Mouse (Mus musculus) heart, adult 18-20 months (tissue): Measurements from ENCODE around the gene Tfb2m. TPM values are rescaled to one million over a fixed set of nuclear protein-coding genes. Genes with fewer than 3 reads are reported as not detected.

Experiments
- DNase-seq, 2 experiments: peaks; one replicate each; pipeline ENCODE4 v3.0.0; 2021 to 2022; ENCODE audit warnings: mixed read lengths in 1 of 2
- total RNA-seq, 2 experiments: library from RNA; stranded (reverse); gene quantifications; 2 replicates each; pipeline ENCODE4 v1.2.3; 2021

The Tfb2m gene
- total RNA-seq, 2 experiments from 2014 or later = 69.8 to 76.6 TPM

DNA sequence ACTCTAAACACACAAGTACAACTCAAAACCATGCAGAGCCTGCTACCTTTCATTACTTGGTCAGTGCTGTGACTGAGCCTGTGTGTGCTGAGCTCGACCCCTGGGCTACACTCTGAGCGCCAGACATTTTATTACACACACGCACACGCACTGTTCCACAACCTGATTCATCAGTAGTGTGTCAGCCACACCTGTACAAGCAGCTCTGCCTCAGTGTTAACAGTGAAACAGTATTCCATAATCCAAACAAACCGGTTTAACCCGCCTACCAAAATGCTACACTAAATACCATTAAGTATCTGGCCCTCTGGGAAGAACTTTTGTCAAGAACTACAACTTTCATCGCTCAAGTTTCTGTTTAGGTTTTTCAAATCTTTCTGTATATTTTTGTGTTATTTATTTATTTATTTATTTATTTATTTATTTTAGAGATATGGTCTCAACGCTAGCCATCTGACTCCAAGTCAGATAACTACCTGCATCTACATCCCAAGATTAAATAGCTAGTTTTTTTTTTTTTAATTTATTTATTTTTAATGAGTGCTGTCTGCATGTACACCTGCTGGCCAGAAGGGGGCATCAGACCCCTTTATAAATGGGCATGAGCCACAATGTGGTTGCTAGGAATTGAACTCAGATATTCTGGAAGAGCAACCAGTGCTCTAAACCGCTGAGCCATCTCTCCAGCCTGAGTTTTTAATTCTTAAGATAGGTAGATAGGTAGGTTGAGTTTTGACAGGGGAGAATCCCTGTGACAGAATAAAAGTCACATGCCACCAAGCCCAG is 39.3 kb downstream of the Tfb2m start:
- DNase-seq = peak; percentile 25 to 36

DNA sequence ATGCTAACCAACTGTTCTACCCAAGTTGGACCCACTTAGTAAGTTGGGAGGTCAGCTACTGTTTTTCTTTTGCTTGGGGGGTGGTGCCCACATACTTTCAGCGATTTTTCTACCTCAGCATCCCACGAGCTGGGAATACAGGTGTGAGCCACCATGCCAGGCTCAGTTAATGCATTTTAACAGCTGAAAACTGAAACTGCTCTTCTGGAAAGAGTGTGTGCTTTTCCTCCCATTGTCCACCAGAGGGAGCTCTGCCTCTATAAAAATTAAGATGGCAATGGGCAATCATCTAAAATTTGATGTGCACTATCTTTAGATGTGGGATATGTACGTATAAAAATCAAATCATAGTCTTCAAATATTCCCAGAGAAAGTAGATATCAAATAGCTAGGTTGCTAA is 43.5 kb downstream of the Tfb2m start:
- DNase-seq = peak in 1 of 2 experiments; percentile 38

DNA sequence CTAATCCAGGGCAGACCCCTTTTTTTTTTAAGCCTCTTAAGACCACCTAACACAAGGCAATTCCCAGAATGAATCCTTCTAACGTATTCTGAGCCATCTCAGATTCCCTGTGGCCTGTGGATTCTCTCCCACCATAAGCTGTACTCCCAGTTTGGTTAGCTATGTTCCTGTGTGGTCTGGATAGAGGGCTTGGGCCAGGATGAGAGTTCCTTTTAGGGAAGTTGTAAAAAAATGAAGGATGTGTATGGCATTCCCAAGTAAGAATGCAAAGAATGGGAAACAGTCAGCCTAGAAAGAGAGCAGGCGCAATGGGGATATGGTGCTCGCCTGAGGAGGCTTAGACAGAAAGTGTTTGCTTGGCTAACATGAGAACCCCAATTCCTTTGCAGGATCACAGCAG is 46.8 kb downstream of the Tfb2m start:
- DNase-seq = no peak

DNA sequence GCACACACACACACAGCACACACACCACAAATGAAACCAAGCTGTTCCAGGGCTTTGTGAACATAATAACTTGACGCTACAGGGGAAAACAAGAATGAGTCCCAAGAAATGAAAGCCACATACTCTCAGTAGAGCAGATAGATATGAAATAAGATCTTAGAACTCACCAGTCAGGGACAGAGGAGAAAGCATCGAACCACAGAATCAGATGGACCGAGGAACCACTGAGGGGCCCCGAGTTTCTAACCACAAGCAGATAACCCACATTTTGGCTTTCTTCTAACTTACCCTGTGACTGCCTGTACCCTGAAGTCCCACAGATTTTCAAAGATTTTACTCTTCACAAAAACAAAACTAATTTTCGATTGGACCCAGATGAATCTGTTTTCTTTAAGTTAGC is 53.2 kb downstream of the Tfb2m start:
- DNase-seq = no peak

DNA sequence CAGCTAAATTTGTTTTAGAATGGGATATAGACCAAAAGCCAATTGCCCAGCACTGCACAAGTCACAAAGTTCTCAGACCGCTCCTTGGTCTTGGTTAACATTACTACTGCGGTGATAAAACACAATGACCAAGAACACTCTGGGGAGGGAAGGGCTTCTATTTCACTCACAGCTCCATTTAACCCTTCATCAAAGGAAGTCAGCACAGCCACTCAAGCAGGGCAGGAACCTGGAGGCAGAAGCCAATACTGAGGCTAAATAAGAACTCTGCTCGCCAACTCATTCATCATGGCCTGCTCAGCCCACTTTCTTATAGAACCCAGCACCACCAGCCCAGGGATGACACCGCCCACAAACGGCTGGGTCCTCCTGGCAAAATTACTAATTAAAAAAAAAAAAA is 57.5 kb downstream of the Tfb2m start:
- no peak for DNase-seq

DNA sequence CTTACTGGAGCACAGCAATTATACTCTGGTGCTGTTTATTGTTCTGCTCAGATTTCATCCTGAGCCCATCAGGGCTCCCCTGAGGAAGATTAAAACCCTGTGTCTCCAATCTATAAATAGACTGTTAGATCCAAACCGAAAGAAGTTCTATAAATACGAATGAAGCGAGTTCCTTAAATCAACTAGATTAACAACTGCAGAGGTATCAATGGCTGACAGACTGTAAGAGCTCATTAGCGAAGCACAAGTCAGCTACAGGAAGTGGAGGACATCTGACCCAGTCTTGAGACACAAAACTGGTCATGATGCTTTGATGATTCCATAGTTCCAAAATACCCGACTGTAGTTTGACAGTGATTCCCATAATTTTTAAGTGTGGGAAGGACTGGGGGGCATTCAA is 58.1 kb downstream of the Tfb2m start:
- no peak for DNase-seq

DNA sequence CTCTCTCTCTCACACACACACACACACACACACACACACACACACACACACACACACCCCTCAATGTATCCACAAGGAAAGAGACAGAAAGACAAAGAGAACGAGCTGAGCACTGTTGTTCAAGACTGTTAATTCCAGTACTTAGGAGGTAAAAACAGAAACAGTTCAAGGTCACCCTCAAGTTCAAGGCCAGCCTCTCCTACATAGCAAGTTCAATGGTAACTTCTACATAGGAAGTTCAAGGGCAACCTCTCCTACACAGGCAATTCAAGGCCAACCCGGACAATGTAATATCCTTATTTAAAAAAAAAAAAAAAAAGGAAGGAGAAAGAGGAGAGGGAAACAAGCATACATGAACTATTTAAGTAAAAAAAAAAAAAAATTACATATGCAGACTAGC is 58.8 kb downstream of the Tfb2m start:
- DNase-seq = no peak

DNA sequence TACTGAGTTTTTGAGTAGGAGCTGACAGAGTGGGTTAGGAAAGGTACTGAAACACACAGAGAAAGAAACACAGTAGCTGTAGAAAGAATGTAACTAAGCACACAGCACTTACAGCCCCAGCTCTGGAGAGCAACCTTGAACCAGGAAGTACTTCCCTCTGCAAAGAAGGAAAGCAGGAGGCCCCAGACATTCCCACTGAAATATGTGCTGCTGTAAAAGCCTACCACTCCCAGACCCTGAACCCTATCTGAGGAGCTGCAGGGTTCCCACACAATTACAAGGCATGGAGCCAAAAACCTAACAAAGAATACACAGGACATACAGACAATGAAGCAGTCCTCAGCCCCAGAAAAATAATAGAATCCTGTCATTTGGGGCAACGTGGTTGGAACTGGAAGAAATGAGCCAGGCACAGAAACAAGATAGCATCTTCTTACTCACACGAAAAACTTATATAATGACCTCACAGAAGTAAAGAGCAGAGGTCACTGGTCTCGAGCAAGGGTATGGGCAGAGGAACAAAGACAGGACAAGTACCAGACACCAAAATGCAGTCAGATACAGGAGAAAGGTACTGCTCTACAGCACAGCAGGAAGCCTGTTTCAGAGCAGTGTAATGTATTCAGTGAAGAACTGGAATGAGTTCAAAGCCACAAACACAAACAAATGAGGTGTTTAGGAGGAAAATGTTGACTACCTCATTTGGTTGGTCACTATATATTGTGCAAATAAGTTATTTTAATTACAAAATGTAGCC is 60.1 kb downstream of the Tfb2m start:
- no peak for DNase-seq

DNA sequence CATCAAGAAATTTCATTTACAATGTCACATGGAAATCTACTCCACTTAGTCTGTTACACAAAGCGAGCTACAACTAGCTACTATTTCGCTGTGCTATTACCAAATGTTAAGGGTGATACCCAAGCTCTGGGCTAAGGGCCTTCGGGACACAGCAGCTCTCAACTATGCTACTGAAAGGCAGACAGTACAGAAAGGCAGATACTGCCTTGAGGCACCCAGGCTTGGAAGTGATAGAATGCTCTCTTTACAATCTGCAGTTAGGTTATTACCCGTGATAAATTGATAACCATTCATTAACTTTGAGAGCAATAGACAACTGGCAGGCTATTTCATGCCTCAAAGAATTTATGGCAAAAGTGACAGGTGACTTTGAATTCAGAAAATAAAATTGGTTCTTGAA is 65.2 kb downstream of the Tfb2m start:
- DNase-seq = no peak

Other genes starting within 250 kb of the Tfb2m start
- 1 to 10 TPM; 7.5 to 8.3 TPM for gene Smyd3, start 28.2 kb downstream of the Tfb2m start, total RNA-seq
- gene Cnst, start 103 bp upstream of the Tfb2m start, total RNA-seq = 10 to 100 TPM; 43.9 to 47.2 TPM
- gene Sccpdh, start 121.9 kb upstream of the Tfb2m start, total RNA-seq = 10 to 100 TPM; 53.2 to 62.1 TPM
- gene Kif28, start 199.0 kb upstream of the Tfb2m start, total RNA-seq = under 1 TPM; 0.35 to 0.49 TPM